Mouse (Mus musculus): ENCODE results near the gene Pde5a.

Pde5a gene

DNA sequence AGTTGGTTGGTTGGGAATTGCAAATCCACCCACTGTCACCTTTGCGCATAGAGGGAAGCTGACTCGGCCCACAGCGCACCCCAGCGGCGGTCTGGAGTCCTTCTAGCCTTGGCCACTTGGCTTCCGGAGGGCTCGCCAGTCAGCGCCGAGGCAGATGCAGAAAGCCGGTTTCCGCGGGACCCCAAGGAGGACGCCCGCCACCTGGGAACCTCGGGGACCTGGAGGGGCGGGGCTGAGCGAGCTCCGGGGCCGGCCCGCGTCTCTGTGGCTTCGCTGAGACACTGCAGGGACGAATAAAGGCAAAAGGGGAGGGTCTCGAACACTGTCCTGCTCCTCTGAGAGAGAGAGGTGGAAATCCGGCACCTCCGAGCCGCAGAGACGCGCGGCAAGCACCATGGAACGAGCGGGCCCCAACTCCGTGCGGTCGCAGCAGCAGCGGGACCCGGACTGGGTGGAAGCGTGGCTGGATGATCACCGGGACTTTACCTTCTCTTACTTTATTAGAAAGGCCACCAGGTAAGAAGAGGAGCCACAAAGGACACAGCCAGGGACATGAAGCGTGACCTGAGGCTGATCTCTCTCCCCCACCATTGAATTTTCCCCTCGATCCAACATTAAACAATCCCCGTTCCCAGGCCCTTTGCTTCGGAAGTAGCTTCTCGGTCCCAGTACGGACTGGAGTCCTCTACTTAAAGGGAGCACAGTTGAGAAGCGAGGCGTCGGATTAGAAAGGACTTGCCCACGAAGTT is at the start of gene Pde5a:
Pde5a (plus strand) TSS at position 96 of the 749 bp plus-strand sequence.
- DNase-seq (ENCODE audit: low spot score in 2 of 2) = peak; percentile 19 to 50

DNA sequence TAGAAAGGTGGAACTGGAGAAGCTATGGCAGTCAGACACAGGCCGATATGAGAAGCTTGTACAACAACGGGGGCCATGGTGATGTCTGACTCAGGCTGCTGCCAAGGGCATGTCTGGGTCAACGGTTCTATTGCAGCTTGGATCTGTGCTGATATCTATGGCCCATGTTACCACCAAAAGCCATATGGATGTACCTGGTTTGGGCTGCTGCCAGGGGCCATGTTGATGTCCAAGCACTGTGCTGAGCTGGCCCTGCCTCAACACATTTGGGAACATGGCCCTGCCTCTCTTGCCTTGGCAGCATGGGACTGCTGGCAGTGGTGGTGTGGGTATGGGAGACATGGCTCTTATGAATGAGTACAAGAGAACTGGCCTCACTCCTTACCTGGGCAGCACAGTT is 47.9 kb upstream of the Pde5a start:
- DNase-seq (ENCODE audit: low spot score in 2 of 2) = no peak

DNA sequence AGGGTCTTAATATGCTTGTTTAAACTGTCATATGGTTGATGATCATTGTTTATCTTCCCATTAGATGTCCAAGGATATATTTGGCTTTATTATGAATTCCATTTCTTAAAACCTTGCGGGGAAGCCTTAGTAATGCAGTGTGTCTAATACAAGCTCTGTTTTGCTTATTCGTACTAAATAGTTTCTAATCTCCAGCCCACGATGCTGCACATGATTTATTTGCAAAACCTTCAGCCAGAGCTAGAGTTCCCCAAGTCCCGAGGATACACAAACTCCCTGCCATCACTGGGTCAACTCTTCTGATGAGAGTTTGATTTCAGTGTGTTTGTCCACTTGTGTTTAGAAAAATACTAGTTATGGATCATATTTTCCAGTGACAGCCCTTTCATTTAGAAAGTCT is 46.4 kb upstream of the Pde5a start:
- no peak for DNase-seq (ENCODE audit: low spot score in 2 of 2)

DNA sequence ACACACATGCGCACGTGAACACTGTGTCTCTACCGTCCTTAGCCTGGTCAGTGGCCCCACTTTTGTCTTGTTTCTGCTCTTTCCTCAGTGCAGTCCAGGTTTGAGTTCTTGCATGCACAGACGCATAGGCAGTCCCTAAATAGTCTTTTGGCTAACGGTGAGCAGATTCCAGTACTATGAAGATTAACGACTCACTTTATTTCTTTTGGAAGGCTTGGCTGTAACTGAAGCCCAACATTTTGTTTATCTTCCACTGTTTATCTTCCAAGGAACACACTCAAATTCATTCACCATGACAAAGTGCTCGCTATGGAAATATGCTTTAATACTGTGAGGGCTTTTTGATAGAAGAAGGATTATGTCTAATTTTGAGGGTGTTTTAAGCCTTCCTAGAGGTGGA is 43.9 kb upstream of the Pde5a start:
- DNase-seq (ENCODE audit: low spot score in 2 of 2) = no peak

DNA sequence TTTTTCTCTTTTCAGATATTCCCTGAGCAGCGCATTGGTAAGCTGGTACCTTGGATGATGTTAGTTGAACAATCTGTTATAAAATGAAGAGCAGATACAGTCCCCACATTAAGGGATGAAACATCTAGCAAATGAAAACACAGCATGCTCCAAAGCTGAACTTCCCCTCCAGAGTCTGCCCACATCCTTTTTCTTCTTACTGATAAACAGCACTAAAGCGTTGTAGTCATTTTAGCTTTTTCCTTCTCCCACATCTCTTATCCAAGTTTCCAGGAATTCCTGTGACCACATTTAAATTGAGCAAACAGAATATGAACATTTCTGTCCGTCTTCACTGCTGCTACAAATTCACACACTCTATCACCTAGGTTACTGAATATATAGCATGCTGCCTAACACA is 35.7 kb upstream of the Pde5a start:
- DNase-seq (ENCODE audit: low spot score in 2 of 2) = no peak

DNA sequence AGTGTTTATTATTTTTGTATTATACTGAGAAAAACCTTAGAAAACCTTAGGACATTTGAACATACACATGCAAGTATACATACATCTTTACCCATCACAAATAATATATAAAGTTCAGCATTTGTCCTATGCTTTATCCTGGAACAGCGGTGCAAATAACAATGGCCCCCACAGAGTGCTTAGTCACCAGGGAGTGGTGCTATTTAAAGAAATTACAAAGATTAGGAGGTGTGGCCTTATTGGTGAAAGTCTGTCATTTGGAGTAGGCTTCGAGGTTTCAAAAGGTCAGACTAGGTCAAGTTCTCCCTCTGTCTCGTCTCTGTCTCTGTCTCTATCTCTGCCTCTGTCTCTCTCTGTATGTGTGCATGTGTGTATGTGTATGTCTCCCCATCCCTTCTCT is 32.9 kb upstream of the Pde5a start:
- no peak for DNase-seq (ENCODE audit: low spot score in 2 of 2)

DNA sequence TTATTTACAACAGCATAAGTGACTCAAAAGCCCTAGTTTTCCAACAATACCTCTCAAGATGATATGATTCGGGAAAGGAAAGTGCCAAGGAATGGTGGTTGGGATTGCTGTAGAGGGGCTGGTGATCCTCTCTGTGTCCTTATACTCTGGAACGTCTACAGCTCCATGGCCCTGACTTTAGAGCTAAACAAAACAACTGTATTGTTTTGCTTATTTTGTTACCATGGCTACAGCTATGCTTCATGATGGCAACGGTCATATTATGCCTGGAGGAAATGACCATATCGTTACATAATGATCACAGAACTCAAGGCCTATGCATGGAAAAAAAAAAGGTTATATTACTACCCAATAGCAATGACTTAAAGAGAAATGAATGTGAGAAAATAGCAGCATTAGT is 32.1 kb upstream of the Pde5a start:
- no peak for DNase-seq (ENCODE audit: low spot score in 2 of 2)

DNA sequence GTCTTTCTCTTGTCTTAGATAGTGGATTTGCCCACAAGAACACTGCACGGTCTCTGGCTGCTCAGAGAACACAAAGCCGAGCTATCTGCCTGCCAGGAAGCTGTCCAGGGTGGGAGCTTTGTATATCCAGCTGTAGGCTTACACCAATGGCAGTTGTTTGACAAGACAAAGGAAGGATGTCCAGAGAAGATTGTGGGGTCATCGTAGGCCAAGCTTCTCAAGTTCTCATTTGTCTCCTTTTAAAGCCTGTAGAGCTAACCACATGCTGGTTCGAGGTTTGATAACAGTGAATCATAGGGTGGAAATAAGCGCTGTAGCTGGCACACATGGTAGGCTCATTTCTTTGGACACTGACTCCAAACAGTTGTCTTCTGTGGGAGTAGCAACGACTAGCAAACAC is 24.5 kb upstream of the Pde5a start:
- DNase-seq (ENCODE audit: low spot score in 2 of 2) = no peak

DNA sequence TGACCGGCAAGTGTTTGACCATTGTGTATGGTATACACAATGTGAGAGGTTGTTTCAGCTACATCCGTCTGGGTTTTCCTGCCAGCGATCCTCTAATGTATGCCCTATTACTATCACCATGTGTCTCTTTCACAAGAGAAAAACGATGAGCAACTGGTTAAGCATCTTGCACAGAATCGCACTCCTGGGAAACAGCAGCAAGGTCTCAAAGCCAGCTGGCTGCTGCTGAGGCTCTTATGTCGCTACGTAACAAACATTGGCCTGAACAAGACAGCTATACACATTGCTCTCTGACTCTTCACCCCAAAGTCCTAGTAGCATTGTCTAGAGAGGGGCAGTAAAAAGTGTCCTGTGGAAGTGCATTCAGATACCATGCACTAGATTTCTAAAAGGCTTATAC is 23.5 kb upstream of the Pde5a start:
- no peak for DNase-seq (ENCODE audit: low spot score in 2 of 2)

DNA sequence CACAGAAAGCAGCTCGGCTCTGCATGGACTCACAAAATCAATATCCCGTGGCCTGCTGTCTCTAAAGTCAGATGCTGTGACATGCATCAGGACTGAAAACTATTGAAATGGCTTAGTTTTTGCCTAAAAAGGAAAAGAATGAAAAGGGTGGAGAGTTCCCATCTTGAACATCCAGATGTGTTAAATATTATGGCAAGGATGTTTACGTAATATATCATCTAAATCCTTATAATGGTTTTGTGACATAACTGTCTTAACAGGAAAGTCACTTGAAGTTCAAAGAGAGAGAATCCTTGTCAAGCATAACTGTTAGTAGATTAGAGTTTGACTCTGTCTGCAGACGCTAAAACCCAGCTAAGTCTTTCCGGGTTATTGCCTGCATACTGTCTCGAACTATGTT is 20.3 kb upstream of the Pde5a start:
- no peak for DNase-seq (ENCODE audit: low spot score in 2 of 2)

DNA sequence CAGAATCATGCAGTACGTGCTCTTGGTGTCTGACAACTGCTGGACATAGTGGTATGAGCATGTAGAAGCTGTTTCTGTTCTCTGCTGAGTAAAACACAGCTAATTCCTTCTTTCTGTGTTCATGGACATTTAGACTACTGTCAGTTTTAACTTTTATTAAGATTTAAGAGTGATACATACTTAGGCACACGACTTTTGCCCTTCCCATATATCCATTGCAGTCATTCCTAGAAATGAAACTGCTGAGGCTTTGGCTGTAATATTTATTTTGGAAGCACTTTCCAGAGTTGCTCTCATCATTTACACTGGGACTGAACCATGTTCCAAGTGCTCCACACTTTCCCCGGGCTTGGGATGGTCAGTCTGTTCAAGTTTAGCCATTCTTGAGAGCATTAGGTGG is 18.6 kb upstream of the Pde5a start:
- DNase-seq (ENCODE audit: low spot score in 2 of 2) = no peak

DNA sequence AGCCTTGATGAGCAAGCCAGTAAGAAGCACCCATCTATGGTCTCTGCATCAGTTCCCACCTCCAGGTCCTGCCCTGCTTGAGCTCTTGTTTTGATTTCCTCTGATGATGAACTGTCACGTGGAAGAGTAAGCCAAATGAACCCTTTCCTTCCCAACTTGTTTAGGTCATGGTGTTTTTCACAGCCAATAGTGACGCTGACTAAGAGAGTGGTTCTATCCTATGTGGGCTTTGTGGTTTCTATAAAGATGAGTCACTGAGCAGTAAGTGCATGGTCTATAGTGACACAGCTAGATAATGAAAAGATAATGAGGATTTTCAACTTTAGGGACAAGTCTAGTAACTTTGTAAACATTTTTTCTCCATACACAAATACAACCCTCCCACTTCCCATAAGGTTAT is 10.1 kb upstream of the Pde5a start:
- DNase-seq (ENCODE audit: low spot score in 2 of 2) = no peak

DNA sequence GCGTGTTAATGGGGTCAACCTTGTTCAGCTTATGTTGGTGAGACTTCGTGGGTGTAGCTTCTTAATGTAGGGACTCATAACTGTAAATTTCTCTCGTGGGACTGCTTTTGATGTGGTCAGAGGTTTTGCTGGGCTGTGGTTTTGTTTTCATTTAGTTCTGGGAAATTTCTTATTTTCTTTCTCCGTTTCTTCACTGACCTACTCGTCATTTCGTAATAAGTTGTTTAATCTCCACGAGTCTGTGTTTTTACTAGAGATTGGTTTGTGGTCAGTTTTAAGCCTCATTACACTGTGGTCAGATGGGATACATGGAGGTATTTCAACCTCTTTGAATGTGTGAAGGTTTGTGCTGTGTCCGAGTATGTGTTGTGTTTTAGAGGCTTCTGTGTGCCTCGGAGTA is 7.2 kb upstream of the Pde5a start:
- no peak for DNase-seq (ENCODE audit: low spot score in 2 of 2)

DNA sequence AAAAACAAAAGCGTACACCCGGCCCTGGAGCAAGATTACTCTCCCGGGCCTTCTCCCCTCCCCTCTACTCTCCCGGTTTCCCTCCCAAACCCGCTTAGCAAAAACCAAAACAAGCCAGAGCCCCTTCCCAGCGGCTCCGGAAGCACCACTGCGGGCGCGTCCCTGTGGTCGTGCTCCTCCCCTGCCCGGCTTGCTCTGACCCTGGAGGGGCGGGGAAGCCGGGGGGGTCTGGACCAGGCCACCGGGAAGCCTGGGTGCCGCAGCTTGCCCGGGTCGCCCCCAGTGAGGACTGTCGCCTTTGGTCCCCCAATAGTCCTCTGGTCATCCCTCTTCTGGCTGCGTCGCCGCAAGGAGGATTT is 833 bp downstream of the Pde5a start:
- DNase-seq (ENCODE audit: low spot score in 2 of 2) = peak in 1 of 2 experiments; percentile 19

DNA sequence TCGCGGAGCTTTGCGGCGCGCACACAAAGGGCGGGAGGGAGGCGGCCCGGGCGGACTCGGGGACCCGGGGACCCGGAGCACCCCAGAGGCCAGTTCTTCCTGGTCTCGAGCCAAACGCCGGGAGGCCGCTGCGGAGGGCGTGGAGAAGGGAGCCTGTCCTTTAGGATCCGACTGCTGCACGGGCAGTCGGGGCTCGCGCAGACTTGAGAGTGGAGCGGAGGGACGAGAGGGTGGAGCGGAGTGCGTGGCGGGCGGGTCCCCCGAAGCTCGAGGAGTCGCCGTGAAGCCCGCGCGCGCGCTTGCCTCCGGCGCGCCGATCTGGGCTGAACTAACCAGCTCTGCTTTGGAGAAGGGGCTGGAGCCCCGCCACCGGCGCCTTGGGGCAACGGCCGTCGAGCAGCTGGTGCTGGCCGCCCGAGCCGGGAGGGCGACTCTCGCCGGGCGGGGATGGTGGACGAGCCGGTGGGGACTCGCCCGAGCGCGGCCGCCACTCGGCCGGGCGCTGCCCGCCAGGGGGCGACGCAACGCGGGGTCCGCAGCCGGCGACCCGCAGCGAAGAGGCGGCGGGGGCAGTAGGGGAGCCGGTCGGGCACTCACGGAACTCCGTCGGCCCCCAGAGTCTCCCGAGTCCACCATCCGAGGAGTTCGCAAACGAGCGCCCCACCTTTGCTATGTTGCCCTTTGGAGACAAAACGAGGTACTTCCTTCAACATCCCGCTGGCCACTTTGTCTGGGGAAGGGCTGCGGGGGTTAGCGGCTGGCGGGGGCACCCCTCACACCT is 1.4 kb downstream of the Pde5a start:
- peak; percentile 17 to 32 for DNase-seq (ENCODE audit: low spot score in 2 of 2)

DNA sequence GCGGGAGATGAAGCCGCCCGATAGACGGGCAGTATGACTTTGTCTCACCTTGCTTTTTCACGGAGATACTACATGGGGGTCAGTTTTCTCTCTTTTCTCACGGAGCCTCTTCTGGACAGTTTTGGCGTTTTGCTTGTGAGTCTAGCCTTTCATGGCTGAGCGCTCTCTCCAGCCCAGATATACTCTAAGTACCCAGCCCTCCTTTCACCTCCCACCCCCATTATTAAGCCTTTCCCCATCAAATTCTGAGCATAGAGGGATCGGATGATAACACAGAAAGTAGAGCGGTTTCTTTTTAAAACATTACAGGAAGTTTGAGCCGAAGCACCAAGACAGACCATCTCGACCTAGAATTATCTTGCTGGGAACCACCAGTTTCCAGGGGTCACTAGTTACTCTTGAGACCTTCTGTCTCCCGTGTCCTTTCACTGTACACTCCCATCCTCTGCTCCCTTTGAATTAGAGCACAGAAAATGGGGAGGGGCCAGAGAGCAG is 2.0 kb downstream of the Pde5a start:
- no peak for DNase-seq (ENCODE audit: low spot score in 2 of 2)

DNA sequence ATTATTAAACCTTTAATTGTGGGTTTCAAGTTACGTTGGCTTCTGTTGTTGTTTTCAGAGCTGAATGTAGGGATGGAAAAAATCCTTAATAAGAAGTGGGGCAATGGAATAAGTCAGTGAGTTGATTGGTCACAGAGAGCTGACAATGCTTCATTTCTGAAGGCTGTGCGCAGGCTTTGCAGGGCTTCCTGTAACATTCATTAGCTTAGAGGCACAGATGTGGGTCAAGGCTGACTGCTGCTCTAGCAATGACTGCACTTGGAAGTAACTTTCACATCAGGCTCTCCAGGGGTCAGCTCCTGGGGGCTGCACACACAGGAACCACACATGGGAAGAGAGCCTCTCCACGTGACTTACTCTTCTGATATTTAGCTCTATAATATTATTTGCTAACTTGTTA is 5.1 kb downstream of the Pde5a start:
- DNase-seq (ENCODE audit: low spot score in 2 of 2) = no peak

DNA sequence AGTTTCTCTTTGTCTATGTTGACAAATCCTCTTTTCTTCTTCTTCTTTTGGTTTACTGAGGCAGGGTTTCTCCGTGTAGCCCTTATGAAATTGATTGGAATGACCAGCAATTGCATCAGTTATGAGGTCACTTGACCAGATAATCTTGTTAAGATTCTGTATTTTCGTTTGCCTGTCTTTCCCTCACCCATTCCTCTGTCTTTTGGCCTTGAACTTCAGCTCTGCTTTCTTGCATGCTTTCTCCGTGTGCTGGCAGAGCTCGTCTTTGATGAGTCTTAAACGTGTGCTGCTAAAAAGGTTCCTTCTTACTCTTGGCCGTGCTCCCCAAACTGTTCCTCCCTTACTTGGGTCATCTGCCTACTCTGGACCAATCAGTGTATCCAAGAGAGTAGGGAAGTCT is 5.6 kb downstream of the Pde5a start:
- no peak for DNase-seq (ENCODE audit: low spot score in 2 of 2)

DNA sequence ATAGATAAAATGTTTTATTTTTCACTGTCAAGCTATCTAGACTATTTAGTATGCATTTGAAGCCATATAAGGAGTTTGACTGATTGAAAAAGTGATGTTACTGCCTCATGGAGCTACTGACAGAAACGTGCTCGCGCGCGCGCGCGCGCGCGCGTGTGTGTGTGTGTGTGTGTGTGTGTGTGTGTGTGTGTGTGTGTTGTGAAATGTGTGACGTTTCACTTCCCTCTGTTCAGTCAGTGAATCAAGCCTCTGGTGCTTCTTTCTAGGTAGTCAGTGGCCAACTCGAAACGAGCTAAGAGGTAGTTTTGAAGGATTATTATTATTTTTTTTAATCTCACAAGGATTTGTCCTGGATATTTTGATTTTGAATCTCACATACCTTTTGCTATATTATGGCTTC is 10.7 kb downstream of the Pde5a start:
- DNase-seq (ENCODE audit: low spot score in 2 of 2) = no peak

DNA sequence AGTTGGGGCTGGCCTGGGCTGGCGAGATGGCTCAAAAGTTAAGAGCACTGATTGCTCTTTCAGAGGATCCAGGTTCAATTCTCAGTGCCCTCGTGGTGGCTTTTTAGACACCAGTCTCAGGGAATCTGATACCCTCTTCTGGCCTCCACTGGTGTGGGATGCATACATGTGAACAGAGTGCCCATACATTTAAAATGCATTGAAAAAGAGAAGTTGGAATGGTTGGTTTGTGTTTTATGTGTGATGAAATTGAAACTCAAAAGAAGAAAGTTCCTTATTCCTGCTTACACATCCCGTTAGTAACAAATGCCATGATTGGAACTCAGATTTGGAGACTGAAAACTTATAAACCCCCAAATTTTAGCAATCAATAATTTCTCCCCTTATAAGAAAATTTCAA is 15.5 kb downstream of the Pde5a start:
- DNase-seq (ENCODE audit: low spot score in 2 of 2) = no peak

DNA sequence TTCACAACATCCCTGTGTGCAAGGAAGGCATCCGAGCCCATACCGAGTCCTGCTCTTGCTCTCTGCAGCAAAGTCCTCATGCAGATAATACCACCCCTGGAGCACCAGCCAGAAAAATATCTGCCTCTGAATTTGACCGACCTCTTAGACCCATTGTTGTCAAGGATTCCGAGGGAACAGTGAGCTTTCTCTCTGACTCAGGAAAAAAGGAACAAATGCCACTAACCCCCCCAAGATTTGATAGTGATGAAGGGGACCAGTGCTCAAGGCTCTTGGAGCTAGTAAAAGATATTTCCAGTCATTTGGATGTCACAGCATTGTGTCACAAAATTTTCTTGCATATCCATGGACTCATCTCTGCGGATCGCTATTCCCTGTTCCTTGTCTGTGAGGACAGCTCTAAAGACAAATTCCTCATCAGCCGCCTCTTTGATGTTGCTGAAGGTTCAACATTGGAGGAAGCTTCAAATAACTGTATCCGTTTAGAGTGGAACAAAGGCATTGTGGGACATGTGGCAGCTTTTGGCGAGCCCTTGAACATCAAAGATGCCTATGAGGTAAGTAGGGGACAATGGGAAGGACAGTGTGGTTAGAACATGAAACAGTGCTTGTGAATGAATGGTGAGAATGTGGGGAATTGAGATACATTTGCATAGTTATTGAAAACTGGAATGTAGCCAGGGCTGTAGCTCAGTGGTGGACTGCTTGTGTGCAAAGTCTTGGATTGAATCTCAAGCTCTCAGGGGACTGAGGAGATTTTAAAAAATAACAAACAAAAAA is 19.4 kb downstream of the Pde5a start:
- no peak for DNase-seq (ENCODE audit: low spot score in 2 of 2)

DNA sequence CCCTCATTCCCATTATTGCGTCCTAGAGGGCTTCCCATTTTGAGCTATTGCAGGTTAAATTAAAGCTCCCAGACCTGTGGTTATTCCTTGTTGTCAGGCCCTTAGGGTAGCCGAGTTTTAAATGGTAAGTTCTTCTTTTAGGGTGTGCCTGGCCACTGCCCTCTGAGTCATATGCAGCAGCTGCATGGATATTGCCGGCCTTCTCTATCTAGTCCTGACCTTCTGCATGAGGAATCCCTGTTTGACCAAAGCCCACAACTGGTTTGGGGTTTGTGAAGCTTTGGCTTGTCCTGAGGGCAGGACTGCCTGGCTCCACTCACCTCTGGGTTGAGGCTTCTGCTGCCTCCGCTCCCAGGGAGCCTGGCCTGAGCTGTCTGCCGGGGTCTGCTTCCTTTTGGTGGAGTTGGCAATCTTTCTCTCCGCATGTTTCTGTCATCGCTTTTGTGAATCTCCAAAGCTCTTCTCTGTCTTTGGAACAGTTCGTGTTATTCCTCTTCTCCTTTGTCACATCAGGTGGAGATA is 34.6 kb downstream of the Pde5a start:
- no peak for DNase-seq (ENCODE audit: low spot score in 2 of 2)
